Mouse (Mus musculus) E14TG2a.4 (cell line): ENCODE results near the gene Rabep1.

Experiments
- CTCF ChIP-seq: conservative IDR thresholded peaks from 2 replicates; pipeline ENCODE4 v1.5.1; 2014; ENCODE audit warnings: low read length
- NANOG ChIP-seq: IDR thresholded peaks from 2 replicates; pipeline ENCODE4 v1.6.1; 2014; ENCODE audit warnings: borderline replicate concordance, low read length, mixed read lengths
- POU5F1 ChIP-seq: IDR thresholded peaks from 2 replicates; pipeline ENCODE4 v1.6.1; 2014; ENCODE audit warnings: low read length, borderline replicate concordance

DNA sequence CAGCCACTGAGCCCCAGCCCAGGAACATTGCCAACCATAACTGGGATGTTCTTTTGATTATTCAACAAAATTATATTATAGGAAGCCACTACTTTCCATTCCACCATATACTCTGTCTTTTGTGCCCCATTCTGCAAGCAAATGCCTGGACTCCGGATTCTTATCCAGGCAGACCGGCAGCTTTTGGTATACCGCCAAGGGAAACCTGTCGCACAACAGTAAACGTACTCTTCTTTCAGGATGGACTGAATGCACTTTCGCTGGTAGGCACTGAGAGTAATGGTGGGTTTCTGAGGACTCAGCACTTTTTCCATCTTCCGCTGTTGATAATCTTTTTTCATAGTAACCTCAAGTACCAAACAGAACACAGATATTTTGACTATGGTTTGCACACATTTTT, 99.1 kb downstream of the Rabep1 start:
- TF ChIP-seq CTCF = no peak
- no peak for TF ChIP-seq POU5F1
- TF ChIP-seq NANOG = no peak
